Mouse (Mus musculus) lung, embryonic 15.5 days (tissue): ENCODE measurements around the gene Bcat2. TPM values are rescaled to one million over a fixed set of nuclear protein-coding genes. Genes with fewer than 3 reads are reported as not detected.

Experiments
- ATAC-seq: fragments of 200-750 bp; cut with Nextera tagmentation; 2 replicates; pipeline ENCODE4 v1.8.0; 2017; ENCODE audit warnings: moderate number of reproducible peaks, borderline replicate concordance; ENCODE audit not compliant: low FRiP score, low TSS enrichment; ENCODE audit errors: extremely low read depth
- H3K27ac ChIP-seq: fragments of 300-500 bp; sonication (generic); 2 replicates; pipeline ENCODE4 v1.5.1; 2015; ENCODE audit warnings: moderate library complexity, mild to moderate bottlenecking, inconsistent platforms
- H3K27me3 ChIP-seq: fragments of 300-500 bp; sonication (generic); 2 replicates; pipeline ENCODE4 v1.6.1; 2015; ENCODE audit warnings: inconsistent platforms
- H3K36me3 ChIP-seq: fragments of 300-500 bp; sonication (generic); 2 replicates; pipeline ENCODE4 v1.6.1; 2015; ENCODE audit warnings: inconsistent platforms
- H3K4me1 ChIP-seq: fragments of 300-500 bp; sonication (generic); 2 replicates; pipeline ENCODE4 v1.6.1; 2015; ENCODE audit warnings: inconsistent platforms
- H3K4me2 ChIP-seq: fragments of 300-500 bp; sonication (generic); 2 replicates; pipeline ENCODE4 v1.6.1; 2015; ENCODE audit warnings: inconsistent platforms, mild to moderate bottlenecking, moderate library complexity
- H3K4me3 ChIP-seq: fragments of 300-500 bp; sonication (generic); 2 replicates; pipeline ENCODE4 v1.5.1; 2015; ENCODE audit warnings: mild to moderate bottlenecking, inconsistent platforms
- H3K9ac ChIP-seq: fragments of 300-500 bp; sonication (generic); 2 replicates; pipeline ENCODE4 v1.6.1; 2015; ENCODE audit warnings: inconsistent platforms
- H3K9me3 ChIP-seq: fragments of 300-500 bp; sonication (generic); 2 replicates; pipeline ENCODE4 v1.6.1; 2016; ENCODE audit warnings: inconsistent platforms
- WGBS: fragments of 180-500 bp; shearing (Covaris S2); methylation state at CpG from one replicate; pipeline ENCODE4 v1.1.7; 2015; 5-methylcytosine and 5-hydroxymethylcytosine counted together
- polyA plus RNA-seq: library from polyadenylated mRNA; unstranded; fragments of >200 nt; fragmentation: Nextera tagmentation; extraction: Ambion mirVana; gene quantifications from 2 replicates; pipeline ENCODE4 v1.2.1, GENCODE M21; 2015

The Bcat2 gene
- polyA plus RNA-seq, 1 experiment from 2014 or later, result 62.5 TPM

DNA sequence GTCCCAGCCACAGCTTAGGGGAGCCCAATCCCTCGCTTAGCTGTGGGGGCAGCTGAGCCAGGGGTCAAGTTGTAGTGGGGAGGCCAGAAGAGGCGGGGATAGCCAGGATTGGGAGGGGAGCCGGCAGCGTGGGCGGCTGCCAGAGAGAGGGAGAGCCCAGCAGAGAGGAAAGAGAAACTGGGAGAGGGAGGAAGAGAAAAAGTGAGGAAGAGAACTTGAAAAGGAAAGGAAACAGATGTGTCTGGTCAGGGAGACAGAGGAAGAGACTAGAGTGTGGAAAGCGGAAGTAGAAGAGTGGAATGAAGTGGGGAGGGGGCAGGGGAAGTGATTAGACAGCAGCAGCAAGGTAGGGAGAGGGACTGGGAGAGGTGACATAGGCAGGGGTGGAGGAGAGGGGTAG, 40.5 kb upstream of the Bcat2 start:
- H3K9ac ChIP-seq, result no peak overlapping the region

DNA sequence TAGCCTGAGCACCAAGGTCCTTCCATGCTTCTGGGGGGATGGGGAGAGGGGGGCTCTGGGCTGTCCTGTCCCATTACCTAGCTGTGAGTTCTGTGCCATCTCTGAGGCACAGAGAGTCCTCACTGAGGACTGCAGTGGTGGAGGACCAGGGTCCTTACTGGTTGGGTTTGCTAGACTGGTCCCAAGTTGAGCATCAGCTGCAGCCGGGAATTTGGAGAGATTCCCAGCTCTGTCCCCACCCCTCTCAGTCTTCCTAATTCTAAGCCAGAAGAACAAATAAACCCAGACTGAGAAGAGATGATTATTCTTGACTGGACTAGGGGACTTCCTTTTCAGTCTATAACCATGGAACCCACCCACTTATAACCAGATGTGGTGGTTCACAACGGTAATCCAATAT, 39.3 kb upstream of the Bcat2 start:
- Histone ChIP-seq H3K9ac (no peak overlapping the region; the same call in 1 of the 2 replicates), H3K9me3 (no peaks in the 10 kb centered on the region), H3K27ac (no peak overlapping the region), H3K36me3 (no peaks in the 10 kb centered on the region), H3K4me1 (peaks cover 20% of the 10 kb centered on the region), H3K4me3 (no peak overlapping the region), H3K4me2 (no peak overlapping the region), H3K27me3 (no peaks in the 10 kb centered on the region)
- WGBS, result 46% methylated on average over 2 of the region's 2 CpGs
- no peak for ATAC-seq

More for the DNA sequence above, 40.5 kb upstream of the Bcat2 start:
- Histone ChIP-seq H3K27me3 (no peaks in the 10 kb centered on the region), H3K27ac (peak overlapping the region; percentile 19; the same call in 1 of the 2 replicates), H3K9me3 (no peaks in the 10 kb centered on the region), H3K36me3 (no peaks in the 10 kb centered on the region), H3K4me3 (no peak overlapping the region), H3K4me1 (peaks cover 30% of the 10 kb centered on the region), H3K4me2 (peak overlapping the region; percentile 1; the same call in 1 of the 2 replicates)
- WGBS, result 8% methylated on average over 6 of the region's 6 CpGs
- no peak for ATAC-seq

DNA sequence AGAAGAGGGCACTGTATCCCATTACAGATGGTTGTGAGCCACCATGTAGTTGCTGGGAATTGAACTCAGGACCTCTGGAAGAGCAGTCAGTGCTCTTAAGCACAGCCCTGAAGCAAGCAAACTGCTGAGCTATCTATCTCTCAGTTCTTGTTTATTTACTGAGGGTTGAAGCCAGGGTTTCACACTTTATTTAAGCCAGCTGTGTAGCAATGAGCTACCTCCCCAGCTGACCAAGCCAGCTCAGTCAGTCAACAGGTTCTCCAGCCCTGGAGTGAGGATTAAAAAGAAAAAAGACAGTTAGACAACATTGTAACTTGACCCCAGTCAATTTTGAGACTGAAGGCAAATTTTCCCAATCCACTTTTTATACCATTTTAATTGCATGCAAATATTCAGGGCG, 34.3 kb upstream of the Bcat2 start:
- no peak for ATAC-seq
- no peaks in the 10 kb centered on the region for H3K9me3 ChIP-seq
- 60% methylated on average over 1 of the region's 1 CpGs for WGBS
- H3K27me3 ChIP-seq, result no peaks in the 10 kb centered on the region
- H3K4me2 ChIP-seq, result no peak overlapping the region
- peaks cover 11% of the 10 kb centered on the region for H3K4me1 ChIP-seq
- H3K4me3 ChIP-seq, result no peak overlapping the region
- no peaks in the 10 kb centered on the region for H3K36me3 ChIP-seq
- H3K9ac ChIP-seq, result no peak overlapping the region
- no peak overlapping the region for H3K27ac ChIP-seq

DNA sequence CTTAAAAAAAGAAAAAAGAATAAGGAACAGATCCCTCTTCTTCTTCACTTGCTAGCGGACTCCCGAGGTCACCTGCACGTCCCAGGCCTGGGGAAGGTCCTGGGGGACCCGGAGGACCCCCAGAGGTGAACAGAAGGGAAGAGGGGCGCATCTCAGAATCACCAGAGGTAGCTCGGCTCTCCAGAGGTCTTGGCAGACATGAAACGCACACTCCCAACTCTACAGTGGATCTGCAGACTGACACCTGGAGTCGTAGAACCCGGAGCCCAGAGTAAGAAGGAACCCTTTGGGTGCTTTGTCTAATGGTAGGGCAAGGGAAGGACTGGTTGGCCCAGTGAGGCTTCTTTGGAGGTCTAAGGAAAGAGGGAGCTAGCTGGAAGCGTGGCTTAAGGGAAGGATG, 32.4 kb upstream of the Bcat2 start:
- Histone ChIP-seq H3K36me3 (no peaks in the 10 kb centered on the region), H3K4me1 (peaks cover 8% of the 10 kb centered on the region), H3K27ac (no peak overlapping the region), H3K9ac (peak overlapping the region; percentile 48), H3K4me2 (peak overlapping the region; percentile 85), H3K27me3 (no peaks in the 10 kb centered on the region), H3K9me3 (no peaks in the 10 kb centered on the region), H3K4me3 (peak overlapping the region; percentile 52)
- ATAC-seq, result no peak
- 79% methylated on average over 10 of the region's 10 CpGs for WGBS

DNA sequence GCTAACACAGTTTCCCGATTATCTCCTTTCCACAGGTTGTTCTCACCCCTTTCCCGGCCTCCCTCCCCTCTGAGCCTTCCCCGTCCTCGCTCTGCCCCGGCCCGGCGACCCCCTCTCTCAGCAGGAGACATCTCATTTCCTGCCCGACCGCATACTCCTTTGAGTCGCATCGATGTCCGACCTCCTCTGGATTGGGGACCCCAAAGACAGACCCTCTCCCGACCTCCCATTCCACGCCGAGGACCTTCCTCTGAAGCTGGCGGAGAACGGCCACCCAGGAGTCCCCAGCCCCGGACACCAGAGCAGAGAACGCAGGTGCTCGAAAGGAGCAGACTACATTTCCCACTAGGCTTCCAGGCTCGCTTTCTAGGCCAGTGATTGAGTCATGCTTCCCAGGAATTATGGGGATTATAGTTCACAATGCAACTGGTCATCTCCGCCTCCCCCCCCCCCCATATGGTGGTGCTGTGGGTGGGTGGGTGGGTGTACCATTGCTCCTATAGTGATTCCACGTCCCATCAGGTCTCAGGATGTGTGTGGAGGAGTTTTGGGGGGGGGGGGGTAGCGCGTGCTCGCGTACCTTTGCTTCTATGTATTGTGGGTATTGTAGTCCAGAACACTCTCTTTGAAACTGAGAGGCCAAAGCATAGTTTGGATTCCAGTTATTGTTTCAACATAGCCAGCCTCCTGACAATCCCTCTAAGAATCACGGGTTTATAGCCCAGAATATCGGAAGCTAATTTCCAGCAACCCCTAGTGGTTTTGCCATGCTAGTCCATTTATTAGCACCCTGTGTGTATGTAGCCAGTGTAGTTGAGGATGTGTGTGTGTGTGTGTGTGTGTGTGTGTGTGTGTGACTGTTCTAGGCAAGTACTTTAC, 31.6 kb upstream of the Bcat2 start:
- Histone ChIP-seq H3K4me2 (peak overlapping the region; percentile 85), H3K4me1 (peaks cover 8% of the 10 kb centered on the region), H3K4me3 (peak overlapping the region; percentile 52), H3K27me3 (no peaks in the 10 kb centered on the region), H3K36me3 (no peaks in the 10 kb centered on the region), H3K27ac (no peak overlapping the region), H3K9ac (peak overlapping the region; percentile 48), H3K9me3 (no peaks in the 10 kb centered on the region)
- peak; percentile 72 for ATAC-seq
- whole genome bisulfite sequencing, result 4% methylated on average over 28 of the region's 29 CpGs

DNA sequence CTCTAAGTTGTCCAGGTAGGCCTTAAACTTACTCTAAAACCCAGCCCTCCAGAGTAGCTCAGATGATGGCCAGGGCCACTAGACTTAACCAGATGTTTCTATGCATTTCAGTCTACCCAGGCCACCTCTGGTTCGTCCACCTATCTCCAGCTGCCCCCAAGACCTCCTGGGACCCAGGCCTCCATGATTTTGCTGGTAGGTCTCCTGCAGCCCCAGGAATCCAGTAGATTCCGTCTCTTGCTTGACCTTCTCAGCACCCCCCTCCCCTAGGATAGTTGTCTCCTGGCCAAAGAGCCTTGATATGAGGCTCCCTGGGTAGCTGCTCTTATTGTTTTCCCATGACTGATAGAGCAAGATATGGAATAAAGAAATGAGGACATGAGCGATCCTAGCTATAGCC, 30.9 kb upstream of the Bcat2 start:
- Histone ChIP-seq H3K36me3 (no peaks in the 10 kb centered on the region), H3K9ac (no peak overlapping the region), H3K4me2 (no peak overlapping the region), H3K27me3 (no peaks in the 10 kb centered on the region), H3K27ac (no peak overlapping the region), H3K4me3 (no peak overlapping the region), H3K4me1 (peaks cover 8% of the 10 kb centered on the region), H3K9me3 (no peaks in the 10 kb centered on the region)
- WGBS, result 85% methylated on average over 3 of the region's 3 CpGs
- no peak for ATAC-seq

DNA sequence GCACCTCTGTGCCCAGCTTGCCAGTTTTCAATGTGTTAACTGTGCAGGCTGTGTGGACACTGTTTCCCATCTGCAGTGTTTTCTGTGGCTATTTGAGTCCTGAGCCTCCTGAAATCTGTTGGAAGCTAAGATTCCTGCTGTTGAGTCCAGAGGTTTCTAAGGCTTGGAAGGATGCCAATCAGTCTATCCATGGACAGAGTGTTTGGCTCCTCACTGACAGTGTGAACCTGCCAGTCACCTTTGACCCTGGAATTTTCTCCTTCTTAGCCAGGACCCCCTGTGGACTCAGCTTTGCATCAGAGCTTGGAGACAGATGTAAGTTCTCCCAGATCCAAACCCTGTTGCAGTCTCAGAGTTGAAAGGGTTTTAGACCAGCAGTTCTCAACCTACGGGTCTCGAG, 29.7 kb upstream of the Bcat2 start:
- no peak overlapping the region for H3K9ac ChIP-seq
- whole genome bisulfite sequencing, result 58% methylated on average over 2 of the region's 2 CpGs

DNA sequence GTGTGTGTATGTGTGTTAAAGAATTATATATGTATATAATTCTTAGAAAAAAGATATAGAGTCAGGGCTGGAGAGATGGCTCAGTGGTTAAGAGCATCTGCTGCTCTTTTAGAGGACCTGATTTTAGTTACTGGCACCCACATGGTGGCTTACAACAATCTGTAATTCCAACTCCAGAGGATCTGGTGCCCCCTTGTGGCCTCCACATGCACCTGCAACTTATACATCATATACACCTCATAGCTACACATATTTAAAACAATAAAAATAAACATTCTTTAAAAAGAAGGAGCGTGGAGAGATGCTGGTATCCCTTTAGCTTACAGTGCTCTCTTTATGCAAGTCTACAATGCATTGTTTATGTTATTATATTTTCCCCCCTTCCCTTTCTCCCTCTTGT, 25.4 kb upstream of the Bcat2 start:
- H3K36me3 ChIP-seq, result no peaks in the 10 kb centered on the region
- ATAC-seq, result no peak
- no peaks in the 10 kb centered on the region for H3K27me3 ChIP-seq
- no peak overlapping the region for H3K4me2 ChIP-seq
- H3K4me3 ChIP-seq, result no peak overlapping the region
- 83% methylated on average over 1 of the region's 1 CpGs for WGBS
- H3K9ac ChIP-seq, result no peak overlapping the region
- no peaks in the 10 kb centered on the region; the same call in 1 of the 2 replicates for H3K9me3 ChIP-seq
- no peaks in the 10 kb centered on the region for H3K4me1 ChIP-seq
- no peak overlapping the region for H3K27ac ChIP-seq

More for the DNA sequence above, 29.7 kb upstream of the Bcat2 start:
- H3K4me1 ChIP-seq, result peaks cover 8% of the 10 kb centered on the region
- H3K36me3 ChIP-seq, result no peaks in the 10 kb centered on the region
- no peak overlapping the region for H3K4me3 ChIP-seq
- no peaks in the 10 kb centered on the region; the same call in 1 of the 2 replicates for H3K9me3 ChIP-seq
- H3K4me2 ChIP-seq, result no peak overlapping the region
- no peak for ATAC-seq
- H3K27me3 ChIP-seq, result no peaks in the 10 kb centered on the region
- no peak overlapping the region for H3K27ac ChIP-seq

DNA sequence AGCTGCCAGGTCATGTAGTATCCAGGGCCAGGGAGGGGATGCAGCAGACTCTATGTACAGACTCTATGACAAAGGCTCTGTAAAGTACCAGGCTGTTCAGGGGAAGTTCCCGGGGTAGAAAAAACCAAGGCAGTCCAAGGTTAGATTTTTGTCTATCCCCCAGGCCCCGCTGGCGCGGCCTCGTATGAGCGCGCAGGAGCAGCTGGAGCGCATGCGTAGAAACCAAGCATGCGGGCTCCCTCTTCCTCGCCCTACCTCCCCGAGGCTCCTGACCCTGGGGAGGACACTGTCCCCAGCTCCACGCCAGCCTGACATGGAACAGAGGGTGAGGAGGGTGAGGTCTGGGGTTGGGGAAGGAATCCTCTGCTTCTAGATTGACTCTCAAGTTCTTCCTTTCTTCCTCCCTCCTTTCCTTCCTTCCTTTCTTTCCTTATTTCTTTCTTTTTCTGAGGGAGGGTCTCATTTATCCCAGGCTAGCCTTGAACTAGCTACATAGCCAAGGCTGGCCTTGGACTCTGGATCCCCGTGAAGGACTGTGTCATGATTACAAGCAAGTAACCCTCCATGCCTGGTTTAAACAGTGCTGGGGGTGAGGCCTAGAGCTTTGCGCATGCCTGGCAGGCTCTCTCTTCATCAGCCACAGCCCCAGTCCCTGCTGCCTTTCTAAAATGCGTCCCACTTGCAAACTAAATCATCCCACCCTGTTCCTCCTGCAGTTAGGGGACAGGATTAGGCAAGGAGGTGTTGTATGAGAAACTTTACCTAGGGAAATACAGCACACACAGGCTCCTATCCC, 20.1 kb upstream of the Bcat2 start:
- Histone ChIP-seq H3K4me3 (no peak overlapping the region), H3K27me3 (no peaks in the 10 kb centered on the region), H3K9me3 (no peaks in the 10 kb centered on the region), H3K27ac (no peak overlapping the region), H3K36me3 (no peaks in the 10 kb centered on the region), H3K4me2 (no peak overlapping the region), H3K4me1 (no peaks in the 10 kb centered on the region), H3K9ac (no peak overlapping the region)
- ATAC-seq, result no peak
- WGBS, result 85% methylated on average over 16 of the region's 16 CpGs

DNA sequence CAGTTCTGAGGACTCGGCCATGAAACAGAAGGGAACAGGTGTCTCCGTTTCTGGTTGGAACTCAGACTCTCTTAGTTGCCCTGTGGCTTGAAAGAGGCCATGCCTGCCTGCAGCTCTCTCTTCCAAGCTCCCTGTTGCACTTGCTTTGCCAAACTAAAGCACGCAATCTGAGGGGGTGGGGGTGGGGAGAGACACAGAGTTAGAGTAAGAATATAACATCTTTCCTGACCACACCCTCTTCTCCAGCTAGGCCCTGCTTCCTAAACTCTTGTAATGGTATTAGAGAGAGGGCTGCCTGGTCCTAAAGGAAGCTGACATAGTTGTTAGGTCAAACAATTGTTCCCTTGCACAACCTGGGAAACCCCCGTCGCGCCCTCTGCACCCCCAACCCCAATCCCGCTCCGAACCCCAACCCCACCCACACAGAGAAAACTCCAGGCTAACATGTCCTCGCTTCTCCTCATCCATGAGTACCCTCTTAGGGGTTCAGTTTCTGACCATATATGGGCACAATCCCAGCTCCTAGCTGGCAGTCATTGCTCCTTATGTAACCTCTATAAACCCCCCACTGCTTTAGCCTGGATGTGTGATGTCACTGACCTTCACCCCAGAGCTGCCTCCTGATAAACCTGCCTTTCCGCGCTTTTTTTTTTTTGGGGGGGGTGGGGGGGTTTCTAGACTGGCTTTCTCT, 19.0 kb upstream of the Bcat2 start:
- ATAC-seq, result no peak
- 74% methylated on average over 11 of the region's 11 CpGs for WGBS
- Histone ChIP-seq H3K27me3 (no peaks in the 10 kb centered on the region), H3K4me2 (no peak overlapping the region), H3K36me3 (no peaks in the 10 kb centered on the region), H3K9ac (no peak overlapping the region), H3K9me3 (no peaks in the 10 kb centered on the region), H3K4me1 (no peaks in the 10 kb centered on the region), H3K27ac (no peak overlapping the region), H3K4me3 (no peak overlapping the region)

DNA sequence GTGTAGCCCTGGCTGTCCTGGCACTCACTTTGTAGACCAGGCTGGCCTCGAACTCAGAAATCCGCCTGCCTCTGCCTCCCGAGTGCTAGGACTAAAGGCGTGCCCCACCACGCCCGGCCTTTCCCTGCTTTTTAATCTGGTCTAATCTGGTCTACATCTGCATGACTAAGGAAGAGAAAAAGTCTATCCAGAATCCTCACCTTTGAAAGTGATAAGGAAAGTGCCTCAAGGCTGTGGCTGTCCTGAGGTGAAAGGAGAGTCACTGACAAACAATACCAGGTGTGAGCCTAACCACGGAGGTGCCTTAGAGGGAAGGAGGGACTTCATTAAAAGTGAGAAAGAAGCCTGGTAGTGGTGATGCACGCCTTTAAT, 18.5 kb upstream of the Bcat2 start:
- no peak overlapping the region for H3K27ac ChIP-seq
- H3K4me2 ChIP-seq, result no peak overlapping the region
- no peaks in the 10 kb centered on the region for H3K4me1 ChIP-seq
- no peaks in the 10 kb centered on the region for H3K27me3 ChIP-seq
- H3K9me3 ChIP-seq, result no peaks in the 10 kb centered on the region
- no peak overlapping the region for H3K4me3 ChIP-seq
- no peaks in the 10 kb centered on the region for H3K36me3 ChIP-seq
- WGBS, result 75% methylated on average over 8 of the region's 8 CpGs
- H3K9ac ChIP-seq, result no peak overlapping the region
- ATAC-seq, result no peak
